Mouse (Mus musculus) brain, embryonic 14.5 days (tissue): Measurements from ENCODE around the gene Fmo1. TPM values are rescaled to one million over a fixed set of nuclear protein-coding genes. Genes with fewer than 3 reads are reported as not detected.
A peak's percentile ranks its signal among the peaks of the same experiment; 100 is the strongest.

Experiments used
- DNase-seq: peaks from one replicate; pipeline ENCODE4 v3.0.0-alpha.2; 2011; ENCODE audit warnings: low read depth
- CTCF ChIP-seq: fragments of 200-500 bp; IDR thresholded peaks from 2 replicates; pipeline ENCODE4 v1.5.1; 2012; ENCODE audit warnings: inconsistent platforms, mild to moderate bottlenecking, moderate library complexity, borderline replicate concordance; ENCODE audit not compliant: insufficient read depth, insufficient read length; ENCODE audit errors: extremely low read depth
- POLR2A ChIP-seq: fragments of 200-500 bp; IDR thresholded peaks from 2 replicates; pipeline ENCODE4 v1.6.1; 2012; ENCODE audit warnings: mild to moderate bottlenecking, inconsistent platforms, borderline replicate concordance; ENCODE audit not compliant: poor library complexity, insufficient read depth, insufficient read length, severe bottlenecking; ENCODE audit errors: extremely low read depth
- polyA plus RNA-seq: library from polyadenylated mRNA; depleted of rRNA; stranded (reverse); fragments of >200 nt; gene quantifications from 2 replicates; pipeline ENCODE4 v1.2.3, GENCODE M21; 2012

Gene Fmo1
- polyA plus RNA-seq, 1 experiment, result 38.2 TPM

DNA sequence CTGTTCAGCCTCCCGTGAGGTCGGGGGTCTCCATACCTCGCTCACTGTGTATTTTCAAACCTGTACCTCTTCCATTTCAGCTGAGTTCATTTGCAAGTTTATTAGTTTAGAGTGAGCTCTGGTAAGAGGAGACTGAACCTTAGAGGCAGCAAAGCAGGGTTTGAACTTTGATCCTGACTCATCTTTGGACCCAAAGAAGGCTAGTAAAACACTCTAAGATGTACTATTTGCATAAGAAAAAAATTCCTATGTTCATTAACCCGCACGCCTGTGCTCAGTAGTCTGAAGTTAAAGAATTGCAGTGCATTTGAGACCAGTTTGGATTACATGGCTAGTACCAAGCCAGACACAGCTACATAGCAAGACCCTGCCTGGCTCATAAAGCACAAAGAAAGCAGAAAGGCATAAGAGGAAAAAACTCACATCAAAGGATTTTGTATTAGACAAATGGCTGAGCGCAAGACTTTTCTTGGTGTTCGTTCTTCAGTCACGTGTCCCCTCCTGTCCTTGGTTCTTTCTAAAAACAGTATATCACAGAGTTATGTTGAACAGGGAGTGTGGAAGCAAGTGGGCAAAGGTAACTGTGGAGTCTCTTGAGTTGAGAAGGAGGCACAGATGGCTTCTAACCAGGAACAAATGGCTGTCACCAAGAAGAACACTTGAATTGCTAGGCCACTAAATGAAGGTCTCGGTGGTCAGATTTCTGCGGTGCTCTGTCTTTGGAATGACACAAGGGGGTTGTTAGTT lies 50.9 kb downstream of the Fmo1 start:
- DNase-seq, result no peak

GRCm38 (mm10) chr1:162814932-162815331 lies 51.5 kb downstream of the Fmo1 start:
- no peak for DNase-seq
- TF ChIP-seq POLR2A (no peak), CTCF (no peak)

More for the DNA sequence above, 50.9 kb downstream of the Fmo1 start:
- no peak for TF ChIP-seq POLR2A
- TF ChIP-seq CTCF, result no peak

GRCm38 (mm10) chr1:162813836-162814156 lies 52.6 kb downstream of the Fmo1 start, which contains the start of gene Fmo4:
Gene Fmo4 (minus strand): TSS chr1:162813972.
- TF ChIP-seq CTCF (peak; percentile 48; the same call in 1 of the 2 replicates), POLR2A (no peak)
- DNase-seq, result peak; percentile 31

DNA sequence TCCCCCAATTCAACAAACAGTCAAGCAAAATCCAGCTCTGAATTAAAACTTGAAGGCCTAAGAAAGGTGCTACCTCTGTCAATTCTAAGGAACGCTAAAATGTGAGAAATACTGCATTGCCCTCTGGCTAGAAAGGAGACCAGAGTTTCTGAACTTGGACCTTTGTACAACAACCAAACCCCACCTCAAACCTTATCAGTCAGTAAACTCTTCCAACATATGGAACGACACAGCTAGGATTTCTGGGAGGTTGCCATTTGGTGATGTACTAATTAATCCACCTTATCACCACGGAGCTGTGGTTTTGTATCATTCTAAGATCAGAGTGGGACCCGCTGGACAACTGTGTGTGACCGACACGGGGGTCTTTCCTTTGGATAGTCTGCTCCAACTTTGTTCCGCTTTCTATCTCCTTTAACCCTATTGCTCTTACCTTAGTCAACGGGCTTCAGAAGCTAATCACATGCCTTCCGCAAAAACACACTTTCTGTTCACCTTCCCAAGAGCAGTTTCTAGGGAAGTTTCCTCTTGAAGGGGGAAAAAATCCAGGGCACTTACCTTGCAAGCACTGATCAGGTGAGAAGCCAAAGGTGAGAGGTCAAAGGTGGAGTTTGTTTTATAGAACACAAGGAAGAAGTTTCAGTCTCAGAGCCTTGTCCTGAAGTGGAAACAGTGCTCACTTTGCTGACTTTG lies 53.1 kb downstream of the Fmo1 start:
- DNase-seq, result no peak
- TF ChIP-seq CTCF, result no peak
- TF ChIP-seq POLR2A, result no peak

DNA sequence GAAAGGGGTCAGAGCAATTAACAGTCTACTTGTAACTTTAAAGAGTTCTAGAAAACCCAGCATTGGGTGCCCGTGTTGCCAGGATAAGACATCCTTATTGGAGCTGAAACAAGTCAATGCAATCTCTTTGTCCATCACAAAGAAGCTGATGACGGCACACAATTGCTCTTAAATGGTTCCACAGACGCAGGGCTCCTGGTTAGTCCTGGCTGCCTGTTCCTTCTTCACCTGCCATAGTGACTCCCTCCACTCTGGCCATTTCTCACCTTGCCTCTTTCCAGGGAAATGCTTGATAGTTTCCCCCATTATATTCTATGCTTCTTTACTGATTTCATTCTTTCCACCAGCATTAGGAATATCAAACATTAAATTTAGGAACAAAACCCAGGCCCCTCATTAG lies 57.9 kb downstream of the Fmo1 start:
- DNase-seq, result no peak
- TF ChIP-seq CTCF, result no peak
- no peak for TF ChIP-seq POLR2A

DNA sequence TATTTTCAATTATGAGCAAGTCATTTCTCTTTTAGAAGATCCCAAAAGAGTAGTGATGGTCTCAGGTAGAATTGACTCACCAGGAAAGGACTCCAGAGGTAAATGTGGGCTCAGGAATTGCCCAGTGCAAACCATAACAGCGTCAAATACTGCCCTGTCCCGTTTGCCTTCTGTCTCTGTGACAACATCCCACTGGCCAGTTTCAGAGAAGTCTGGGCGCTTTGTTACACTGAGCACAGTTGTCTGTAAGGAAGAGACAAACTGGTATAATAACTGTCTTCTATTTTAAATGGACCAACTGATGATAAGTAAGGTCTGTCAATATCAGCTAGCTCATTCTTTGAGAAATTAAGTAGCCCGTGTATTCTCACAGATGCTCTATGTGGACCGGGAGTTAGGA lies 59.0 kb downstream of the Fmo1 start:
- DNase-seq, result no peak
- no peak for TF ChIP-seq POLR2A
- TF ChIP-seq CTCF, result no peak

GRCm38 (mm10) chr1:162805011-162805410 lies 61.4 kb downstream of the Fmo1 start:
- no peak for DNase-seq
- TF ChIP-seq CTCF, result peak; percentile 46; the same call in 1 of the 2 replicates
- TF ChIP-seq POLR2A, result no peak

- peak; percentile 72 for DNase-seq
- TF ChIP-seq POLR2A (no peak), CTCF (no peak)
Measured at GRCm38 (mm10) chr1:162796441-162796840, 70.0 kb downstream of the Fmo1 start.

GRCm38 (mm10) chr1:162792306-162793044 lies 73.9 kb downstream of the Fmo1 start:
- TF ChIP-seq POLR2A (no peak), CTCF (no peak)
- DNase-seq, result peak; percentile 49

- no peak for TF ChIP-seq POLR2A
- TF ChIP-seq CTCF, result no peak
- DNase-seq, result peak; percentile 60
Measured at GRCm38 (mm10) chr1:162785222-162785621, 81.2 kb downstream of the Fmo1 start.

DNA sequence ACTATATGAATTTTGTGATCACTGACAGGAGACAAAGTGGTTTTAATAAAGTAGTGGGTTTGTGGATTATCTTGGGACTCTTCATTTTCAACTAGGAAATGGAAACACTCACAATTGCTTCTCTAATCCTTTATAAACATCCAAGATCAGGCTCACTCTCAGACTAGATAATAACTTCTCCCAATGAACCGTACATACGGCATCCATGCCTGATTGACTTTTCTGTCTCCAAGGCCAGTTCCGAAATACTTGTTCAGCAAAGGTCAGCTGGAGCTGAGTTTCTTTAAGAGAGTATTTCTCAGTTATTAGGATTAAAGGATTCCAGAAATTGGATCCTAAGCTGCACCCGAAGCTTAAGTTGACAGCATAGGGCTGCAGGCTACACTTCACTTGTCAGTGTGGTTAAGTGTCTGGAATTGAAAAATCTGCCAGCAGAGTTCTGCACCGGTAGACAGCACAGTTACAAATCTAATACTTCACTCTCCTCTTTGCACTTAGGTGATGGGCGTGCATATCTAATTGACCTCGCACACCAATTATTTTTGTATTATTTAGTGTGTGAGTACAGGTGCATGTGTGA lies 82.7 kb downstream of the Fmo1 start:
- TF ChIP-seq CTCF (no peak), POLR2A (no peak)
- peak; percentile 42 for DNase-seq
